Mouse (Mus musculus) embryonic facial prominence, embryonic 15.5 days (tissue): ENCODE data around the gene Chst4. TPM values are rescaled to one million over a fixed set of nuclear protein-coding genes. Genes with fewer than 3 reads are reported as not detected.
"Not testable (repeated sequence)": the region's sequence is repeated elsewhere in the genome, so short reads cannot be mapped to it uniquely, and the experiment has no call there.

Experiments used
- ATAC-seq: fragments of 200-750 bp; cut with Nextera tagmentation; 2 replicates; pipeline ENCODE4 v1.8.0; 2017; ENCODE audit warnings: low read depth, moderate TSS enrichment; ENCODE audit not compliant: insufficient number of reproducible peaks, low FRiP score, low TSS enrichment
- H3K27ac ChIP-seq: fragments of 300-500 bp; sonication (generic); replicated peaks from 2 replicates; pipeline ENCODE4 v1.5.1; 2015; ENCODE audit warnings: mild to moderate bottlenecking, inconsistent platforms
- H3K27me3 ChIP-seq: fragments of 300-500 bp; sonication (generic); 2 replicates; pipeline ENCODE4 v1.6.1; 2015; ENCODE audit warnings: inconsistent platforms
- H3K36me3 ChIP-seq: fragments of 300-500 bp; sonication (generic); 2 replicates; pipeline ENCODE4 v1.6.1; 2015; ENCODE audit warnings: mild to moderate bottlenecking, inconsistent platforms
- H3K4me1 ChIP-seq: fragments of 300-500 bp; sonication (generic); 2 replicates; pipeline ENCODE4 v1.6.1; 2015; ENCODE audit warnings: inconsistent platforms
- H3K4me2 ChIP-seq: fragments of 300-500 bp; sonication (generic); replicated peaks from 2 replicates; pipeline ENCODE4 v1.6.1; 2015; ENCODE audit warnings: mild to moderate bottlenecking, inconsistent platforms
- H3K4me3 ChIP-seq: fragments of 300-500 bp; sonication (generic); replicated peaks from 2 replicates; pipeline ENCODE4 v1.5.1; 2015; ENCODE audit warnings: mild to moderate bottlenecking, inconsistent platforms
- H3K9ac ChIP-seq: fragments of 300-500 bp; sonication (generic); 2 replicates; pipeline ENCODE4 v1.6.1; 2015; ENCODE audit warnings: inconsistent platforms
- H3K9me3 ChIP-seq: fragments of 300-500 bp; sonication (generic); replicated peaks from 2 replicates; pipeline ENCODE4 v1.6.1; 2016; ENCODE audit warnings: inconsistent platforms
- WGBS: fragments of 180-500 bp; shearing (Covaris S2); methylation state at CpG from one replicate; pipeline ENCODE4 v1.1.7; 2015; 5-methylcytosine and 5-hydroxymethylcytosine counted together
- polyA plus RNA-seq: library from polyadenylated mRNA; unstranded; fragments of >200 nt; fragmentation: Nextera tagmentation; extraction: Ambion mirVana; gene quantifications from 2 replicates; pipeline ENCODE4 v1.2.1, GENCODE M21; 2015

Chst4 gene
- polyA plus RNA-seq, 1 experiment from 2014 or later = not detected

DNA sequence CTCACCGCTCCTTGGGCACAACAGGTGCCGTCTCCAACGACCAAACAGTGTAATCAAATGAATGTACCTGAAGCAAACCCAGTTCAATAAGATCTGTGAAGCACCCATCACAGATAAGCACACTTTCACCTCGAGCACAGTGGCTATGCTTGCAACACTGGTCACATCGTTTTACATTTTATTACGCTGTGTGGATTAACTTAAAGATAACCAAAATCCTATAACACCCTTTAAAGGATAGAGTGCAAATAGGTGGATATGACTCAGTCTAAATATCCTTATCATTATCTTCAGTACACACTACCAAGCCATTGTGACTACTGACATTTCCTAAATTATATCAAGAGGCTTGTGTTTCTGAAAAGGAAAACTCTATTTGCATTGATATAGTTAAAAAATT is 11.7 kb upstream of the Chst4 start:
- no peaks in the 10 kb centered on the region for H3K36me3 ChIP-seq
- no peak overlapping the region for H3K27ac ChIP-seq
- no peak overlapping the region for H3K9ac ChIP-seq
- H3K4me1 ChIP-seq = no peaks in the 10 kb centered on the region
- H3K27me3 ChIP-seq = no peaks in the 10 kb centered on the region
- no peak overlapping the region for H3K4me3 ChIP-seq
- H3K4me2 ChIP-seq = no peak overlapping the region
- ATAC-seq = no peak
- 81% methylated on average over 6 of the region's 6 CpGs for WGBS
- no peaks in the 10 kb centered on the region for H3K9me3 ChIP-seq

GRCm38 (mm10) chr8:110040509-110040908 is 969 bp upstream of the Chst4 start:
- Histone ChIP-seq H3K4me2 (no peak overlapping the region), H3K4me1 (no peaks in the 10 kb centered on the region), H3K27ac (no peak overlapping the region), H3K9ac (no peak overlapping the region), H3K4me3 (no peak overlapping the region), H3K27me3 (no peaks in the 10 kb centered on the region), H3K36me3 (no peaks in the 10 kb centered on the region), H3K9me3 (no peaks in the 10 kb centered on the region)
- ATAC-seq = no peak
- WGBS = 69% methylated on average over 4 of the region's 4 CpGs

GRCm38 (mm10) chr8:110039216-110039615 is 324 bp downstream of the Chst4 start:
- H3K27me3 ChIP-seq = no peaks in the 10 kb centered on the region
- no peak overlapping the region for H3K4me3 ChIP-seq
- H3K4me1 ChIP-seq = no peaks in the 10 kb centered on the region
- no peak overlapping the region for H3K4me2 ChIP-seq
- no peaks in the 10 kb centered on the region for H3K9me3 ChIP-seq
- 19% methylated on average over 7 of the region's 7 CpGs for WGBS
- no peaks in the 10 kb centered on the region for H3K36me3 ChIP-seq
- ATAC-seq = no peak
- H3K27ac ChIP-seq = no peak overlapping the region
- no peak overlapping the region for H3K9ac ChIP-seq

GRCm38 (mm10) chr8:110036156-110036555 is 3.4 kb downstream of the Chst4 start:
- no peaks in the 10 kb centered on the region for H3K4me1 ChIP-seq
- H3K27me3 ChIP-seq = no peaks in the 10 kb centered on the region
- H3K4me3 ChIP-seq = no peak overlapping the region
- H3K36me3 ChIP-seq = no peaks in the 10 kb centered on the region
- WGBS = 63% methylated on average over 2 of the region's 2 CpGs
- H3K4me2 ChIP-seq = no peak overlapping the region
- H3K9me3 ChIP-seq = no peaks in the 10 kb centered on the region
- no peak for ATAC-seq
- H3K9ac ChIP-seq = no peak overlapping the region
- no peak overlapping the region for H3K27ac ChIP-seq

GRCm38 (mm10) chr8:110034331-110034730 is 5.2 kb downstream of the Chst4 start:
- Histone ChIP-seq H3K36me3 (no peaks in the 10 kb centered on the region), H3K4me1 (no peaks in the 10 kb centered on the region), H3K4me3 (no peak overlapping the region), H3K27me3 (no peaks in the 10 kb centered on the region), H3K27ac (no peak overlapping the region), H3K9ac (no peak overlapping the region), H3K4me2 (no peak overlapping the region), H3K9me3 (no peaks in the 10 kb centered on the region)
- 65% methylated on average over 4 of the region's 4 CpGs for WGBS
- ATAC-seq = no peak

DNA sequence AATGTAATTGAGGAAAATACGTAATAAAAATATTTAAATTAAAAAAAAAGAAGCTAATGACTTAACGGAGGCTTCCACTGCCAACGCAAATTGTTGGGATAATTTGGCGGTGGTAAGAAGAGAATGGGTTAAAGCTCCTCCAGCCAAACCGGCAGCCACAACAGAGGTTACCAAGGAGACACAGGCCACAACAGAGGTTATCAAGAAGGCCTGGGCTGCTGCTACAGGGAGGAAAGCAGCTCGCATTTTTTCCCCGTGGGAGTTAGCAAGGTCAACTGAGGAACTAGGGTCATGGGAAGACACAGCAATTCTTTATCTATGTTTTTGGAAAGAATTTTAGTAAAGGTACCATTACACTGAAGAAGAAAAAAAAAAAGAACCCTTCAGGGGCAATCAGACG is 5.8 kb downstream of the Chst4 start:
- not testable (repeated sequence) for H3K4me3 ChIP-seq, H3K4me1 ChIP-seq, H3K9ac ChIP-seq, H3K4me2 ChIP-seq, ATAC-seq, H3K27me3 ChIP-seq, H3K36me3 ChIP-seq, H3K9me3 ChIP-seq, H3K27ac ChIP-seq
- 24% methylated on average over 8 of the region's 8 CpGs for WGBS

- WGBS = 86% methylated on average over 10 of the region's 10 CpGs
- H3K4me3 ChIP-seq = no peak overlapping the region
Observed at GRCm38 (mm10) chr8:110022768-110023344, 16.7 kb downstream of the Chst4 start.

DNA sequence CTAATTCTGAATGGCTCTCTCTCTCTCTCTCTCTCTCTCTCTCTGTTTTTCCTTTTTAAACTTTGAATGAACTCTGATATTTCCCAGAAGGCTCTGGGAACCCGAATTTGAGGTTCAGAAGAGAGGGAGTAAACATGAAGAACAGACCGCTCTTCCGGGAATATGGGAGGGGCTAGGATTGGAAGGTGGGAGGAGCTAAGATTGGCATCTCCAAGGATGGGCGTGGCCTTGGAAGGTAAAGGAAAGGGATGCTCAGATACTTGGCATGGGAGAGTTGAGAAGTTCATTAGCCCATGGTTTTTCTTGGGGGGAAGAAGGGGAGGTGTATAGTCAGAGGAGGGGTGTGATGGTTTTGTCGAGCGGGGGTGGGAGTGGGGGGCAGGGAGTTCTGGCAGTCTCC is 17.5 kb downstream of the Chst4 start:
- no peaks in the 10 kb centered on the region for H3K36me3 ChIP-seq
- H3K4me2 ChIP-seq = no peak overlapping the region
- H3K27ac ChIP-seq = no peak overlapping the region
- no peak overlapping the region for H3K9ac ChIP-seq
- H3K4me1 ChIP-seq = no peaks in the 10 kb centered on the region
- no peak for ATAC-seq
- 48% methylated on average over 6 of the region's 6 CpGs for WGBS
- no peak overlapping the region for H3K4me3 ChIP-seq
- H3K27me3 ChIP-seq = no peaks in the 10 kb centered on the region
- H3K9me3 ChIP-seq = no peaks in the 10 kb centered on the region

More at GRCm38 (mm10) chr8:110022768-110023344, 16.7 kb downstream of the Chst4 start:
- Histone ChIP-seq H3K4me2 (no peak overlapping the region), H3K27me3 (no peaks in the 10 kb centered on the region), H3K36me3 (no peaks in the 10 kb centered on the region), H3K9me3 (no peaks in the 10 kb centered on the region), H3K4me1 (no peaks in the 10 kb centered on the region), H3K27ac (no peak overlapping the region), H3K9ac (no peak overlapping the region)
- no peak for ATAC-seq

GRCm38 (mm10) chr8:110010868-110011267 is 28.7 kb downstream of the Chst4 start:
- no peak overlapping the region for H3K9ac ChIP-seq
- H3K4me2 ChIP-seq = no peak overlapping the region
- no peaks in the 10 kb centered on the region for H3K9me3 ChIP-seq
- no peak overlapping the region for H3K4me3 ChIP-seq
- H3K27ac ChIP-seq = no peak overlapping the region
- 35% methylated on average over 5 of the region's 5 CpGs for WGBS
- no peaks in the 10 kb centered on the region for H3K27me3 ChIP-seq
- H3K4me1 ChIP-seq = no peaks in the 10 kb centered on the region
- no peak for ATAC-seq
- H3K36me3 ChIP-seq = no peaks in the 10 kb centered on the region

DNA sequence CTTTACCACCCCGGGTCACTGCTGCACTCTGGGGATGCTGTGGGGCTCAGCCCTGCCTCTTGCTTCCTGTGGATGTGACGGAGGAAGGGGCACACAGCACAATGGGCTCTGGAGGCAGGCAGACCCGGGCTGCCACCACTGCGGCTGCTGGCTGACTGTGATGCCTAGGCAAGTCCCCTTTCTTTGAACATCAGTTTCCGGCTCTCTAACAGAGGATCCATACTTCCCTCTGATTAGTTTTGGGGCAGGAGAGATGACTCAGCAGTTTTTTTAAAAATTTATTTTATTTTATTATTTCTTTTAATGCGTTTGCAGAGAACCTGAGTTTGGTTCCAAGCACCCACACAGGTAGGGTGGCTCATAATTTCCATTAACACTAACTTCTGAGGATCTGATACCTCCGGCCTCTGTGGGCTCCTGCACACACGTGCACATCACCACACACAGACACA is 30.5 kb downstream of the Chst4 start:
- no peak overlapping the region for H3K4me3 ChIP-seq
- H3K27ac ChIP-seq = no peak overlapping the region
- H3K36me3 ChIP-seq = no peaks in the 10 kb centered on the region
- ATAC-seq = no peak
- no peak overlapping the region for H3K4me2 ChIP-seq
- no peaks in the 10 kb centered on the region for H3K27me3 ChIP-seq
- WGBS = 68% methylated on average over 8 of the region's 8 CpGs
- no peak overlapping the region for H3K9ac ChIP-seq
- H3K4me1 ChIP-seq = no peaks in the 10 kb centered on the region
- H3K9me3 ChIP-seq = no peaks in the 10 kb centered on the region

- 82% methylated on average over 26 of the region's 26 CpGs for WGBS
- ATAC-seq = no peak
- no peaks in the 10 kb centered on the region for H3K36me3 ChIP-seq
- H3K27me3 ChIP-seq = no peaks in the 10 kb centered on the region
- H3K4me3 ChIP-seq = no peak overlapping the region
- H3K9me3 ChIP-seq = no peaks in the 10 kb centered on the region
- no peak overlapping the region for H3K9ac ChIP-seq
- no peaks in the 10 kb centered on the region for H3K4me1 ChIP-seq
- H3K4me2 ChIP-seq = no peak overlapping the region
- H3K27ac ChIP-seq = no peak overlapping the region
Observed at GRCm38 (mm10) chr8:110008228-110008994, 31.1 kb downstream of the Chst4 start.
